Mouse (Mus musculus) Muller cell, postnatal 12 days (primary cell): ENCODE data around the gene 4930426L09Rik.

Source experiments
- DNase-seq: peaks from one replicate; pipeline ENCODE4 v3.0.0-alpha.2; 2015; ENCODE audit errors: inconsistent ontology term

The 4930426L09Rik gene

DNA sequence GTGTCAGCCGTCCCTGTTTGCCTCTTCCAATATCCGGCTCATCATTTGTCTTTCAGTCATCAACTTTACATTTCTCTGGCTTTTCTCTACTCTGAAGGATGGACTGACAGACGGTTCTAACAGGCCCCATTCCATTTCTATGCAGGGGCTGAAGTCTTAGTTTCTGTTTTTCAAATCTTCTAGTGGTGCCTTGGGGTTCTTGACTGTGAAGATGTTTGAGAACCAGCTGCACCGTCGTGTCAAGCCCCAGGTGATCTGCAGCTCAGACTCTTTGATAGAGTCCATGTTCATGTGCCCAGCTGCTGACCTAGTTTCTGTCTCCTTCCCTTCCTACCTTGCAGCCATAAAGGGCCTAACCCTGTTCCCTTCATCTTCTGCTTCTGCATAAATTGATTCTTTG, 18.2 kb downstream of the 4930426L09Rik start:
- DNase-seq = no peak

DNA sequence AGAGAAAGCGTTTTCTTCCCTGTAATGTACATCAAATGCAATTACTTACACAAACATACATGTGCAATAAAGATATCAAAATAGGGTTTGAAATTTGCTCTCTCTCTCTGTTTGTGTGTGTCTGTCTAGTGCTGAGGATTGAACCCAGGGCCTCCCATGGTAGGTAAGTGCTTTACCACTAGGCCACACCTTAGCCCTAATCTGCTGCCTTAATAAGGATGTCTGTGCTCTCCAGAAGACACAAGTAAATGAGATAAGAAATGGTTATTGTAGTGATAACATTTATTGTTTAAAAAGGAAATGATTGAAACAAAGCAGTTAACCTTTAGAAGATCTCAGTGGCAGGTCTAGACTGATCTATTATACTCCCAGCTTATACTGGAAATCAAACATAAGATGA, 18.7 kb downstream of the 4930426L09Rik start:
- no peak for DNase-seq

DNA sequence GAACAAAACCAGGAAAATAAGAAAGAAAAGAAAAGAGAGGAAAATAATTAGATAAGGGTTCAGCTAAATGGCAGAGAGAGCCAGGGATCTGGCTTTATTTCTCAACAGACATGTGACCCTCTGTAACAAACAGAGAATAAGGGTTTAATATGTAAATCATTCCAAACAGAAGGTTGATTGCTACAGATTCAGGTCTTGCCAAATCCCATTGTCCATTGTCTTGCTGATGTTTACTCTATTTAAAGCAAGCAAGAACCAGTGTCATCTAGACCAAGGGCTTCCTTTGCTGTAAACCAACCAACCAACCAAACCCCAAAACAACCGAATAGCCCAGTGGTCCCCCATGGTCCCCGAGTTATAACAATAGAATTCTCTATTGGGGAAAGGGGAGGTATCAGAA, 19.9 kb downstream of the 4930426L09Rik start:
- no peak for DNase-seq

DNA sequence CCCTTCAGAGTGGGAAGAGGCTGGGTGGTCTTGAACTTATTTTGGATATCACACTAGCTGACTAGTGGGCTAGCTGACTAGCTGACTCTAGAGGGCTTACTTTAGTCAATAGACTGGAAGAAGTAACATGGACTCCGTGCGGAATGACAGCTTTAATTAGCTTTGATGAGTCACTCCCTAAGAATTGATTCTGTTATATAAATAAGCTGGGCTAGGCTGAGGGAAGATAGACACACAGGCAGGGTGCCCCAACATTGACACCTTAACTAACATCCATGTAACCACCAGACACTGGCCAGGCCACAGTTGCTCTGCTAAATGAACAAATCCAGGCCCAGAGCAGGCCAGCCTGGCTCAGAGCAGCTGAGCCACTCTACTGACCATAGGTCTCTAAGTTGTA, 26.7 kb downstream of the 4930426L09Rik start:
- DNase-seq = peak; percentile 34

DNA sequence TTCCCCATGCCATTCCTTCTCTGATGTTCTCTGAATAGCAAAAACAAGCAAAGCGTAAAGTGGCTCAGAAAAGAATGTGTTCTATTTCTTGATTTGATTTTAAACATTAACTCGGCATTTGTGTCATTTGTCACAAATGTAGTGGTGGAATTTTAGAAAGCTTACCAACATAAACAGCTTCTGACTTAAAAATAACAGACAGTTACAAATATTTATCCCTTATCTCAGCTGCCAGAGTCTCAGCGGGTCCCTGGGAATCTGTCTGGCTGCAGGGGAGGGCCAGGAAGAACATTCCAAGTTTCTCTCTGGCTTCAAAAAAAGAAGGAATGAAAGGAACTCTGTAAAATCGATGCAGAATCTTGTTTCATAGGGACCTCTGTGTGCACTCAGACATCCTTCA, 39.3 kb downstream of the 4930426L09Rik start:
- no peak for DNase-seq

DNA sequence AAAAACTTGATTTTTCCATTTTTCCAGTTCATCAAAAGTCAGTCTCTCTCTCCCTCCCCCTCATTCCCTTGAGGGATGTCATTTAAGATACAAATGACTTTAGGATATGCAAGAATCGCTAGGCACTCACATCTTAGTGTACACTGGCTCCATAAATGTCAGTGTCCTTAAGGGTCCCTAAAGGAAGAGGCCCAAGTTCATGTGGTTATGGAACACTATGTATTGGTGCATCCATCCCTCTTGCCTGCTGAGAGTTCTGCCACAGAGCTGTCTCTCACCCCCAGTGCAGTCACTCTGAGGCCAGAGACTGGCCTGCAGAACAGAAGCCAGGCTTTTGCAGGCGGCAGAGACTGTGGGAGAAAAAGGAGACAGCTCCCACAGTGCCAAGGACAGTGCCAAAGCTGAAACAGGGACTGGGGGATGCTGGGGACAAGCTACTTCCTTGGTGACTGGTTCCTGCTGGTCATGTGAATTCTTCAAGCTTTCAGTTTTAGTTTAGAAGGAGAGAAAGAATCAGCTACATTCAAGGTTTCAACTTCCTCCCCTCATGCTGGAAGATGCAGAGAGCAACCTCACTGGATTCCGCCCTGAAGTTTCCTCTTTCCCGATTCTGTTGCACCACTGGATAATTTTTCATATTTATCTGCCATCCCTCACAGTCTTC, 39.9 kb downstream of the 4930426L09Rik start:
- no peak for DNase-seq

DNA sequence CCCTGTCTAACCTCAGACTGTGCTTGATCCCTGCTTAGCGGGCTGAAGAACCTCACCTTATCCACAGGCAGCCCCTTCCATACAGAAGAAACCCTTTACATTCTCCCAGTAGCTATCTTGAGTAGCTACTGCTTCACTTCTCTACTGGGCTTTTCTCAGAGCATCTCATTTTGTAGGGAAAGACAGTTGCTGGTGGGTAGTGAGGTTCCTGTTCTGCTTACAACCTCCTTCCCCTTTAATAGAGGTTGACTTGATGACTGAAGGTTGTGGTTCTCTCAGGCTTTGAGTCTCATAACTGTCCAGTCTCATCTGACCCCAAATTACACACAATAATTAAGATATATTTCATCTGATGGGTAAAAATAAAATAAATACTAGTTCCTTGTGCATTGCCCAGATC, 50.1 kb downstream of the 4930426L09Rik start:
- DNase-seq = no peak

DNA sequence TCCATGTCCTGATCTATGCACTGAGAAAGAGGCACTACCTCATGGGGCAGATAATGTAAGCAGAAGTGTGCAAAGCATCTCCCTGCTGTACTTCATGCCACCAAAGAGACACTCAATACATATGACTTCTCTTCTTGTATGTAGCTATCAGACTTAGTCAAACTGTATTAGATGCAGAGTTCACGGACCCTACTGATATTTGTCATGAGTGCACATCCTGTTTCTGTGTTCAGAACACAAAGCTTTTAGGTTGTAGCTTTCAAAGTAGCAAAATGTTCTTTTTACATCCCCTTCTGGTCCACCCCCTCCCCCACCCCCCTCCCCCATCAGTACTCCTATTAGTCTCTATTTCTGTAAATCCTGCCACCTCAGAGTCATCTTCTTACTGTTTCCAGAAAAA, 51.2 kb downstream of the 4930426L09Rik start:
- no peak for DNase-seq
